Mouse (Mus musculus) olfactory bulb, adult 2 months (tissue): ENCODE measurements around the gene Isy1. TPM values are rescaled to one million over a fixed set of nuclear protein-coding genes. Genes with fewer than 3 reads are reported as not detected.

Source experiments
- H3K27ac ChIP-seq: fragments of 200-500 bp; 2 replicates; pipeline ENCODE4 v1.5.1; 2012; ENCODE audit warnings: low read depth, low read length; ENCODE audit not compliant: insufficient read depth
- H3K4me1 ChIP-seq: fragments of 200-500 bp; 2 replicates; pipeline ENCODE4 v1.6.1; 2012; ENCODE audit warnings: low read length; ENCODE audit not compliant: control insufficient read depth, insufficient read depth
- H3K4me3 ChIP-seq: fragments of 200-500 bp; 2 replicates; pipeline ENCODE4 v1.5.1; 2012; ENCODE audit warnings: mild to moderate bottlenecking, low read depth, low read length, moderate library complexity; ENCODE audit not compliant: insufficient read depth
- CTCF ChIP-seq: fragments of 200-500 bp; IDR thresholded peaks from 2 replicates; pipeline ENCODE4 v1.5.1; 2012; ENCODE audit warnings: low read depth, mild to moderate bottlenecking, low read length, moderate library complexity; ENCODE audit not compliant: insufficient read depth
- POLR2A ChIP-seq: fragments of 200-500 bp; IDR thresholded peaks from 2 replicates; pipeline ENCODE4 v1.6.1; 2012; ENCODE audit warnings: mild to moderate bottlenecking, low read depth, low read length, moderate library complexity; ENCODE audit not compliant: insufficient read depth
- WGBS: fragments of 180-500 bp; shearing (Covaris S2); methylation state at CpG from one replicate; pipeline ENCODE4 v1.1.7; 2018; 5-methylcytosine and 5-hydroxymethylcytosine counted together
- polyA plus RNA-seq: library from polyadenylated mRNA; stranded (reverse); fragments of >200 nt; gene quantifications from 2 replicates; pipeline ENCODE4 v1.2.4, GENCODE M21; 2012; ENCODE audit warnings: low replicate concordance; ENCODE audit not compliant: missing spikeins, insufficient read depth, insufficient read length

The Isy1 gene
- polyA plus RNA-seq, 1 experiment, result 368 TPM

DNA sequence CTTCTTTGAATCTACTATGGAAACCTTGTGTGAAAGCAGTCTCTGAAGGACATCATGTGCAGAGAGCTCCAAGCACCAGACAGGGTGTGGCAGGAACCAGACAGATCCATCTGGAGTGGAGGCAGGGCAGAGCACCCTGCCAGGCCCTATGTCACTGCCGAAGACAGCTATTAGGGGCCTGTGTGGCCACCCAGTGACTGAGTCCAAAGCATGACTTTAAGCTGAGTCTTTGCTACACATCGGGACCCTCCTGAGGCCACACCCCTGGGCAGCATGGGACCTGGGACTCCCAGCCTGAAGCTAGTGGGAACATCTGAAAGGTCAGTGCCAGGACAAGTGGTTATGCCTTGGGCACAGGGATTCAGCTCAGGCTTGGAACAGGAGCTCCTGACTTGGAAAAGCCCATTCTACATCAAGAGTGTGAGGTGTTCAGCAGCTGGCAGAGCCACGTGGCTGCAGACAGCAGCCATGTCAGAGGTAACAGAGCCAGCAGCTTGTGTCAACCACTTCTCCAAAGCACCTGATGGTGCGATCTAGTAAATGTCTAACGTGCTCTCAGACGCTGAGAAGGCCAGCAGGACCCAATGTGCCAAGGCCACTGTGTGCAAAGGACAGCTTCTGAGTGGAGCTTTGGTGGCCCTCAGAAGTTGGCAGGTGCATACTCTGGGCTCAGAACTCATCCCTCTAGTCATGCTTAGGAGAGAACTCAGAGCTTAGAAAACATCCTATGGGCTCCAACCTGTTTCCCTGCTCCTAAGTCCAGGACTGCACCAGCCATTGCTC lies 51.3 kb downstream of the Isy1 start:
- Histone ChIP-seq H3K27ac (no peak overlapping the region), H3K4me3 (no peak overlapping the region), H3K4me1 (peaks cover 5% of the 10 kb centered on the region; the same call in 1 of the 2 replicates)
- 85% methylated on average over 6 of the region's 6 CpGs for WGBS
- TF ChIP-seq CTCF (no peak), POLR2A (no peak)

- Histone ChIP-seq H3K4me1 (peaks cover 5% of the 10 kb centered on the region; the same call in 1 of the 2 replicates), H3K27ac (no peak overlapping the region), H3K4me3 (no peak overlapping the region)
- 83% methylated on average over 5 of the region's 5 CpGs for WGBS
- TF ChIP-seq CTCF, result no peak
- no peak for TF ChIP-seq POLR2A
Measured at GRCm38 (mm10) chr6:87786621-87787020, 52.0 kb downstream of the Isy1 start.

DNA sequence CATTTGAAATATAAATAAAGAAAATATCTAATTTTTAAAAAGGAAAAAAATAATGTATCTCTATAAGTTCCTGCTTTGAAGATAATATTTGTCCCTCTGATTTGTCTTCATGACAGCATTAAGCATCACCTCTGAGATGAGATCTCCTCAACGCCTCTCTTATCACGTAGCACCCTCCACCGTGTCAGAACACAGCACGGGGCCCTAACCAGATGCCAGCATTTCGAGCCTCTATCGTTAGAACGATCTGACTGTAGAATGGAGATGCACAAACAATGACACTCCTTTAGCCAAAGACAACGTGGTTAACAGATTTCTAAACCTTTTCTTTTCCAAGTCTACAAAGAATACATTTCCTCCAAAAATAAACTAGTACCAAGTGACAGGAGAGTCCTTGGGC lies 54.6 kb downstream of the Isy1 start:
- Histone ChIP-seq H3K4me3 (no peak overlapping the region), H3K27ac (no peak overlapping the region), H3K4me1 (no peaks in the 10 kb centered on the region)
- WGBS, result 70% methylated on average over 8 of the region's 8 CpGs
- no peak for TF ChIP-seq CTCF
- TF ChIP-seq POLR2A, result no peak

- H3K27ac ChIP-seq, result no peak overlapping the region
- TF ChIP-seq POLR2A, result no peak
- TF ChIP-seq CTCF, result no peak
- 85% methylated on average over 10 of the region's 10 CpGs for WGBS
- H3K4me1 ChIP-seq, result no peaks in the 10 kb centered on the region
- H3K4me3 ChIP-seq, result no peak overlapping the region
Measured at GRCm38 (mm10) chr6:87780546-87781301, 57.9 kb downstream of the Isy1 start.

DNA sequence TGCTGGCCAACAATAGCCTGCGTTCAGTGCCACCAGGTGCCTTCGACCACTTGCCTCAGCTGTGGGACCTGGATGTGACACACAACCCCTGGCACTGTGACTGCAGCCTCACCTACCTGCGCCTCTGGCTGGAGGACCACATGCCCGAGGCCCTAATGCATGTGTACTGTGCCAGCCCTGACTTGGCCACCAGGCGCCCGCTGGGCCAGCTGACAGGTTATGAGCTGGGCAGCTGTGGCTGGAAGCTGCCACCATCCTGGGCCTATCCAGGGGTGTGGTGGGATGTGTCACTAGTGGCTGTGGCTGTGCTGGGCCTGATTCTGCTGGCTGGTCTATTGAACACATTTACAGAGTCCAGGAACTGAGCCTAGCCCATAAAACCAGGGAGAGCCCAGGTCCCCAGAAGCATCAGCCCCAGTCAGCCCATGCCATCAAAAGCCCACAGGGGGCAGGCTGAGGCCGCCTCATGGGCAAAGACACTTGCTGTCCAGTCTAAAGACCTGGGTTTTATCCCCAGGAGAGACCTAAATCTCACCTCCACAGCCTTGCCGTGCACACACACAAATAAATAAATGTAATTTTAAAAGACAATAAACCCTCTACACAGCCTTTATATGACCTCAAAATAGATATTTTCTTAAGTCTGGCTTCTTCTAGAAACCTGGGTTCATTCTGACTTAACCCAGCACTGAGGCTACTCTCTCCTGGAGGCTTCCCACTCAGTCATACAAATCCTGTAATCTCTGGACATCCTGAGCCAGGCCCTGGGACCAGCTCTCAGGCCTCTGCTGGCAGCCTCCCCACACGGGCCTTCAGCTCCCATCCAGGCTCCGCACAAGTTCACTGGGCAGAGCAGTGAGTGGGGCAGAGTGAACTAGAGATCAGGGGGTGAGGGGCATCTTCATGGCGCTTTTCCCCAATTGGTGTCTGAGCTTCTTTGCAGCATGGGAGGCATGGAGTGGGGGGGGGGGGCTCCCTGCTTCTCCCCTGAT lies 59.1 kb downstream of the Isy1 start:
- no peak for TF ChIP-seq CTCF
- no peak for TF ChIP-seq POLR2A
- Histone ChIP-seq H3K4me3 (no peak overlapping the region), H3K4me1 (no peaks in the 10 kb centered on the region), H3K27ac (no peak overlapping the region)
- 90% methylated on average over 11 of the region's 11 CpGs for WGBS

DNA sequence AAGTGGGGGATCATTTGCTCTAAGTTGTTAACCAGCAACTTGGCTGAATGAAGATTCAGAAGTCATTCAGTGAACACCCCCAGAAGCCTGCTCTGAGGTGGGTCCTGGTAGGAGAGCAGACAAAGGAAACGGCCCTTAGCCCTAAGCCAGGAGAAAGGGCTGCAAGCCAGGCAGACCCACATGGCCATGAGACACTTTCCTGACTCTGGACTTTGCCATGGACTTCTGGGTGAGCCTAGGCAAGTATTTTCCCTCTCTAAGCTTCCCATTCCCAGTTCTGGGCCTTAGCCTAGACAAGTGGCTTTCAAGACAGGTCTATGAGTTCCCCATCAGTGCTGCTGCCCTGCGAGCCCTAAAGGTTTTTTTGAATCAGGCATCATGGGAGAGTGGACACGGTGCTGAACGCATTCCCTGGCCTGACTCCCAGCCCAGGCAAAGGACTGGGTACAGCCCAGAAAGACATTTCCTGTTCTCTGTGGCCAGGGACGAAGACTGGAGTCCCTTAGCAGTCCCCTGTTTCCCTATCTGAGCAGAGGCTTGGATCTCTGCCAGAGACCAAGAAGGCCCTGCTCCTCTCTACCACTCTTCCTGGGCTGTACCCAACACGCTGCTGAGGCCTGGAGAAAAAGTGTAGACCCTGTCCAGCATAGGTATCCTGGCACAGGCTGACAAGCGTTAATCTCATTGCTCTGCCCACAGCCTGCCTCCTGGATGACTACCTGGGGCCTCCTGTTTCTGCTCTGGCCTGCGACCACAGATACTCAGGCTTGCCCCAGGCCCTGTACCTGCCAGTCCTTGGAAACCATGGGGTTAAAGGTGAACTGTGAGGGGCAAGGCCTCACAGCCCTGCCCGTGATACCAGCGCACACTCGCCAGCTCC lies 60.1 kb downstream of the Isy1 start:
- H3K4me1 ChIP-seq, result no peaks in the 10 kb centered on the region
- H3K27ac ChIP-seq, result no peak overlapping the region
- no peak overlapping the region for H3K4me3 ChIP-seq
- TF ChIP-seq POLR2A, result no peak
- WGBS, result 77% methylated on average over 11 of the region's 11 CpGs

DNA sequence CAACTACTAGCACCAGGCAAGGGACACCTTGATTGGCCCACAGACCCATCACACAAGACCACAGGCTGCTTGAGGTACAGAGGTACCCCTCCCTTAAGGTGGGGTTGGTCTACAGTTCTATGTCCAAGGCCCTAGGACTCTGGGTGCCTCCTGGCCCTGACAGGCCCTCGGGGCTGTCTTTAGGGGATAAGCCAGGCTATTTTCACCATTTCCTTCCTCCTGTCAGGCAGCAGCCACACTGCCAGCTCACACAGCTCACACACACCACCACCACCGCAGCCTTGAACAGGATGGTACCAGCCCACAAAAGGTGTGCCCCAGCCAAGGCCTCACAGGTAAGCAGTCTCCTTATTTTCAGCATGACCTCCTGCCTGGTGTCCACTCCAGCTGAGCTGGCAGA lies 60.8 kb downstream of the Isy1 start, which contains the start of gene Gp9:
Gene Gp9, plus strand, starts transcription at position 231 of the 400 bp plus-strand sequence.
- WGBS, result 69% methylated on average over 2 of the region's 2 CpGs
- TF ChIP-seq POLR2A, result no peak
- no peak for TF ChIP-seq CTCF
- Histone ChIP-seq H3K4me1 (no peaks in the 10 kb centered on the region), H3K4me3 (no peak within 1 kb of the TSS), H3K27ac (no peak within 1 kb of the TSS)

DNA sequence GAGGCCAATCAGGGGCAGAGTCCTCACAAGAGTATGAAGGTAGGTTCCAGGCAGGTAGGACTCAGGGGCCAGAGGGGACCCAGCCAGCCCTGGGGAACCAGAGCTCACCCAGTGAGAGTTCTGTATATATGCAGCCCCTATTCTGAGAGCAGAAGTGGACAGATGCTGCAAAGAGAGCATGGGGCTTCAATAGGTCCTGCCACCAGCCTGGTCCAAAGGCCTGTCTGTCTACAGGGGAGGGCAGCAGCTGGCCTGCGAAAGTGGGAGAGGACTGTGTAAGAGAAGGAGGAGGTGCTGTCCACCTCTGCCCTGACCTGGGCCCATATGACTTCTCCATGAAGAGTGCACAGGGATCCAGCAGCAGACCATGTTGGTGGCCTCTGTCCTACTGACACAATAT lies 61.9 kb downstream of the Isy1 start:
- Histone ChIP-seq H3K4me1 (no peaks in the 10 kb centered on the region), H3K4me3 (no peak overlapping the region), H3K27ac (no peak overlapping the region)
- no peak for TF ChIP-seq POLR2A
- no peak for TF ChIP-seq CTCF
- WGBS, result 92% methylated on average over 1 of the region's 1 CpGs
